Mouse (Mus musculus) C2C12 (cell line): Measurements from ENCODE around the gene Tas2r135.

Experiments used
- CEBPB ChIP-seq: IDR thresholded peaks from one replicate; pipeline ENCODE4 v1.6.1; 2011; ENCODE audit warnings: low read depth, mild to moderate bottlenecking, control low read depth, moderate library complexity
- CTCF ChIP-seq: IDR thresholded peaks from one replicate; pipeline ENCODE4 v1.5.1; 2011; ENCODE audit not compliant: control insufficient read depth, insufficient read depth, insufficient read length
- MYOD1 ChIP-seq: IDR thresholded peaks from one replicate; pipeline ENCODE4 v1.6.1; 2011; ENCODE audit warnings: low read depth; ENCODE audit not compliant: control insufficient read depth, insufficient read length
- USF1 ChIP-seq: IDR thresholded peaks from one replicate; pipeline ENCODE4 v1.6.1; 2011; ENCODE audit warnings: low read depth, mild to moderate bottlenecking, control low read depth, moderate library complexity

- TF ChIP-seq CTCF (no peak), USF1 (no peak), MYOD1 (no peak), CEBPB (no peak)
Measured at GRCm38 (mm10) chr6:42441395-42441794, 36.2 kb downstream of the Tas2r135 start.
